Comparison of ENCODE assay signal across 7 mouse cellular contexts in genomic region chr8:48376774-48377173, GRCm38 (mm10).
A peak's percentile ranks its signal among the peaks of the same experiment; 100 is the strongest.
DNase-seq lines count a peak whose midpoint lies in the region.

No protein-coding gene starts in this region.

- H3K27ac ChIP-seq in embryonic facial prominence, embryonic 10.5 days (replicated peaks), result no peak overlapping the region

- no peaks in the 10 kb centered on the region for H3K4me1 ChIP-seq in embryonic facial prominence, embryonic 10.5 days

- no peaks in the 10 kb centered on the region for H3K27me3 ChIP-seq in embryonic facial prominence, embryonic 10.5 days (replicated peaks; ENCODE audit: low read depth, poor library complexity, severe bottlenecking)

- 82% methylated on average over 6 of the region's 6 CpGs for WGBS in embryonic facial prominence, embryonic 10.5 days

- peak; percentile 18 for DNase-seq in embryonic facial prominence, embryonic 10.5 days (ENCODE audit: low spot score)
- DNase-seq in frontal cortex, adult 2 months (ENCODE audit: extremely low spot score in 1 of 2, low spot score in 1 of 2), result peak; percentile 45 to 66
- DNase-seq in heart, postnatal 10 days, result peak; percentile 79 to 84
- peak; percentile 51 to 76 for DNase-seq in left cerebral cortex, postnatal 10 days (ENCODE audit: extremely low spot score in 1 of 2, low spot score in 2 of 2)
- no peak for DNase-seq in urinary bladder, postnatal 36 days (ENCODE audit: low spot score in 2 of 2)
- no peak for DNase-seq in spleen, postnatal 4 days (ENCODE audit: low spot score in 2 of 2)
- DNase-seq in ovary, postnatal 10 days (ENCODE audit: low spot score), result no peak

- intact Hi-C loops in heart, postnatal 10 days (cut with DNase I), result no loop called here
- intact Hi-C loops in left cerebral cortex, postnatal 10 days (cut with DNase I), result loop anchor here (10.0 kb wide), 1 partner anchor 152 kb away; no protein-coding TSS in a partner anchor

- peaks cover 10% of the 10 kb centered on the region; the same call in 1 of the 2 replicates for H3K36me3 ChIP-seq in embryonic facial prominence, embryonic 10.5 days (replicated peaks)

- H3K9me3 ChIP-seq in embryonic facial prominence, embryonic 10.5 days, result no peaks in the 10 kb centered on the region

- no peak overlapping the region for H3K4me3 ChIP-seq in embryonic facial prominence, embryonic 10.5 days

Comparison
In these comparisons a context has a peak if more than half of its experiments do, and no peak if none do; other contexts are left out.
1. DNase-seq: peak in embryonic facial prominence, embryonic 10.5 days (single experiment), frontal cortex, adult 2 months (2 of 2), heart, postnatal 10 days (2 of 2) and left cerebral cortex, postnatal 10 days (2 of 2); none in urinary bladder, postnatal 36 days (0 of 2), spleen, postnatal 4 days (0 of 2) and ovary, postnatal 10 days (single experiment).